Mouse (Mus musculus): ENCODE measurements around the gene Mturn.

The Mturn gene

DNA sequence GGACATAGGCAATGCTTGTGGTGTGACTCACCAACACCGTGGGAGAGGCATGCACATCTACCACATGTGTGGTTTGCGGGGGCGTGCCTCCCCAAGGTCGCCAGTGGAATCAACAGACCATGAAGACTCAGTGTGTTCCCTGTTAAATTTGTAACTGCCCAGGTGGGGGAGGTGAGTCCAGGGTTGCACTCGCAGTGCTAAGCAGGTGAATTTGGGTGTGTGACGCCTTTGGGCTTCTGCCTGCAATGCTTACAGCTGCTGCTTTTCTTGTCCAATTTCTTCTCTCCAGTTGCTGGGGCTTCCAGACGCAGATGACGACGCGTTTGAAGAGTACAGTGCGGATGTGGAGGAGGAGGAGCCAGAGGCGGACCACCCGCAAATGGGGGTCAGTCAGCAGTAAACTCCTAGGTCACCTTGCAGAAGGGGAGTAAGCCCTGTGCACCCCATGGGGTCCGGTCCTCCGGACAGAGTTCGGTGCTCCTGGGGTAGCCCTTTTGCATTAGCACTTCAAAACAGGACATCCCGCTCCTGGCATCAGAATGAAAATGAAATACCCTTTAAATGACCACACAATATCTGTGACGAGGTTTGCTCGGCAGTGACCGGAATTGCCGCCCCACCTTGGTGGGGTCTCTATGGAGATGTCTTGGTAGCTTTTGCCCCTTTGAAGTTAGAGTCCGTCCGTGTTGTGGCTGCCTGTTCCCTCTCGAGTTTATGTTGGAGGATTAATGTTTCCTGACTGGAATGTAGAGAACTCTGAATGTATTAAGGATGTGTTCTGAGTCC, 17.5 kb downstream of the Mturn start:
- DNase-seq, result peak; percentile 11

DNA sequence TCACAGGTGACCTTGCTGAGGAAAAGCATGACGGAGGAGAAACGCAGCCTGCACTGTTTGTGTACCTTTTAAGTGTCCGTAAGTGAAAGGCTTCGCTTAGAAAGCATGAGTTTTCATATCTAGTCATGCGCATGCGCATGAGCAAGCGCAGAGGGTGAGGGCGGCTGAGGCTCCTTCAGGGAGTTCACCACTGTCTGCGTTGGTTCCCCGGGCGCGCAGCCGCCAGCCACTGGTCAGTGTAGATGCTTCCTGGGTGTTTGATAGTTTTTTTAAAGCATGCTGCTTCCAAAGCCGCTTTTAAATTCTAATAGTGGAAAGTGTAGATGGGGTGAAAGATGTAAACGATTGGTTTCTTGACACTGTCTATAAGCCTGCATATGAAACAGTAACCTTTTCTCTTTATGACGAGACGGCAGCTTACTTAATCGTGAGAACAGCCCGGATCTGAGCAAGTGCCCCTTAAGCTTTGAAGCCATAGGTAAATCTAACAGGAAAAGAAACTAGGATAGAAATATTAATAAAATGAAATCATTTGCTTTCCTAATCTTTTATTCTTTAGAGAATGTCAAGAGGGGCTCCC, 18.1 kb downstream of the Mturn start:
- peak; percentile 86 for DNase-seq

DNA sequence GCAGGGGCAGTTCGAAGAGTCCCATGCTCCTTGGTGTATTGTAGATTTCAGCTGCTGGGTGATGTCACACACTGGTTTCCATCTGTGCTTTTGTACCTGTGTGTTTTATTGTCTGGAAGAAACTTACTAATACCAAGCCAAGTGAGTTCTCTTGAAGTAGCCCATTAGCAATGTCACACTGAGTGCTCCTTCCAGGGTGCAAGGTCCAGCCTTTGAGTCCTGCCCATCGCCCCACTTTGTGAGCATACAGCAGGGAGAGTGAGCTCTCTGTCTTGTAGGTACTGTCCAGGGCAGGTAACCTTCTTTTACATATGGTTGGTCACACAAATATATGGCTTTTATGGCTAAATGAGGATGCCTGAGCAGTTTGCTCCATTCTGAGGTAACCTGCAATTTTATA, 19.1 kb downstream of the Mturn start:
- no peak for DNase-seq

DNA sequence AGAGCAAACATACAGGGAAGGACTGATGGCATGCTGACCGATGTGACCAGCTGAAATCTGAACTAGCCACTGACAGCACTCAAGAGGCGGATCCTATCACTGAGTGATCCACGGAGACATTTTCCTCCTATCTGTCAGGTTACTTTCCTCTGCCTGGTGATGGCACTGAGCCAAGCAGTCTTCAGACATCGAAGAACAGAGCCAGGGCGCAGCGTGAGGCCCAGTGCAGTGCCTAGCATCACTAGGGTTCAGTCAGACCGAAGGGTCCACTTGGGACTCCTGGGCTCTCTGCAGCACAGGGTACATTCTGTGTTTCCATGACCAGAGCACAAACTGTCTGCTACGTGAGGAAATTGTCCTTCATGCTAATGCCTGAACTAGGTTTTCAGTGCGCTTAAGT, 20.5 kb downstream of the Mturn start:
- DNase-seq, result no peak

DNA sequence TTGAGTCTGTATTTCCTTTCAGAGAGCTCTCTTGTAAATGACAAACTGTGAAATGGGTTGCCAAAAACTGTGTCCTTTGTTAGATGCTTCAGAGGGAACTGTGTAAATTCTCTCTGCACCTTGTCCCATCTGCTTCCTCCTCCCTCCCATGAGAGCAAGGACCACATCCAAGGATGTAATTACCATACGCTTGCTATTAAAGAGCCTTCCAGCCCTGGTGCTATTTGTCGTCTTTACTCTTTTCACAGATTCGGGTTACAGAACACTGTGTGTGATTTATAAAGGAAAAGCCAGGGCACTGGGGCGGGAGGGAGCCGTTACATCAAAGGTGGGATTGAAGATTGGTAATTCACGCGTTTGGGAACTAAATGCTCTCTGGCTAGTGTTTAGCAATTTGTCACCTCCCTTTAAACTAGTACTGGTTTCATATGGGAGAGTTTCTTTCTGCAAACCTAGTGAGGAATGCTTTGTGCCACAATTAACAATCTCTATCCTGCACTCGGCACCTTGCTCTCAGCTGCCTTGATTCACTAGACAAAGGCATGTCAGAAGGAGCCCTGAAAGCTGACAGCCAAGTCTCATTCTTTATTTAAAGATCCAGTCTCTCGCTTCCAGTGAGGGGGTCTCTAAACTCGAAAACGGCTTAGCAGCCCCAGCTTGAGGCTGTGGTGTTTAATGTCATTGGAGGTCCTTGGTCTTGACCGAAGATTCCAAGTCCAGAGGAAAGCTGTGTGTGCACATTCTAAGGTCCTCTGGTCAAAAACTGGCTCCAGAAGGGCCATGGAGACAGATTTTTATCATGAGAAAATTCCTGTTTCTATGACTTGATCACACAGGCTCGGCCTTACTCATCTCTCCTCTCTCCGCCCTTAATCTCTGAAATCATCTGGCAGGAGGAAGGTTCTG, 22.5 kb downstream of the Mturn start:
- no peak for DNase-seq

DNA sequence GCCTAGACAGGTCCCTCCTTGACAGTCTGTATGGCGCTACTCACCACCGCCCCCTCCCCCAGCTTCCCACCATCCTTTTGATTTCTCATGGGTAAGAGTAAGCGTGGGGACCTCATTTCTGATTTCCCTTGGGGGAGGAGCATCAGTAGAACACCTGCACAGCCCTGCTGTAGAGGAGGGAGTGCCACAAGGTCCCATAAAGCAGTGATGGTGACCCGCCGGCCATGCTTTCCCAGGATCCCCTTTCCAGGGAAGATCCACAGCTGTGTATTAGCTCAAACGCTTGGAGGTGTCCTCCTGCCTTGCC, 23.1 kb downstream of the Mturn start:
- no peak for DNase-seq

DNA sequence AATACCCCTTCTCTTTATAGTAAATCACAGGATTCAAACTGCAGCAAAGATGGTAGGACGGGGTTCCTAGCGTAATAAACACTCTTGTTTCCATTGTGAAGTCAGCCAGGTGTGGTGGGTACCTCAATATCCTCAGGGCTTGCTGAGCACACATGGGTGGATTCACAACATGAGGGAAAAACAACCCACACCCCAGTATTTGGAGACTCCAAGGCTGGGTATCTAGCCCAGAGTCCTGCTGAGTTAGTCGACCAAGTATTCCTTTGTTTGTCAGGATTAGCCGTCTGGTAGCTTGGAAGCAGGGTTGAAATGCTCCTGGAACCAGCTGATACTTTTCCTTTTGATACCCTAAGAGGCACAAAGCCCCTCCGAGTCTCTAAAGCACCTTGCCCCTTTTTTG, 23.4 kb downstream of the Mturn start:
- no peak for DNase-seq

DNA sequence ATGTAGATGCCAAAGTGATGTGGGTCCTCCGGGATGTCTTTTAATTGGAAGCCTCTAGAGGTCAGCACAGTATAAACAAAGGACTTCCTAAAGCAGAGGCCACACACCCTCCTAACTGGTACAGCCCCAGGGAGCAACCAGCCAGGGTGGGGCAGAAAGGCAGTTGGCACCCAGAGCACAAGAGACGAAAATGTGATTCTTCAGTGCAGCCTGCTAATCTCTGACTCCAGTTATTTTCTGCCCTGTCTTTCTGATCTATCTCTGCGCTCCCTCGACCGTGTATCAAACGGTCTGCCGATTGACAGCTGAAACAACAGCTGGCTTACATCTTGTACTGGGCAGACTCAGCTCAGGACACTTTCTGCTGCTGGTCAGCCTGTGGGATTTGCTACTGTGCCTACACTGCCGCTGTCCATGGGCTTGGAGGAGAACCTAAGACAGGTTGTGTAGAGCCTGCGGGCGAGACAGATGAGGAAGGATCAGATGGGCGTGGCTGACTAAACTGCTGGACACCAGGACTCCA, 24.0 kb downstream of the Mturn start:
- peak; percentile 73 for DNase-seq

DNA sequence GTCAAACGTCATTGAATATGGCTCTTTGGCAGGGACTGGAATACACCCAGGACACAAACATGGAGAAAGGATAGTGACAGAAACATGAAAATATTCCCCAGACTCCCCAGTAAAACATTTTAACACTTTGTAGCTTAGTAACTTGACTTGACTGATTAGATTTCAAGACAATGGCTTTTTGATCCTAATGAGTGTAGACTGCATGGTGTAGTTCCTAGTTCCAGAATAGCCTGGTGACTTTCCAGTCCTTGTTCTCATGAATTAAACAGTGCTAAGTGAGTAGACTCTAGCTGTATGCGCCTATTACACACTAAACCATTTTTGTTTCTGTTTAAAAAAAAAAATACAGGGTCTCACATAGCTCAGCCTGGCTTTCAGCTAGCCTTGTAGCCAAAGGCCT, 24.7 kb downstream of the Mturn start:
- DNase-seq, result no peak

DNA sequence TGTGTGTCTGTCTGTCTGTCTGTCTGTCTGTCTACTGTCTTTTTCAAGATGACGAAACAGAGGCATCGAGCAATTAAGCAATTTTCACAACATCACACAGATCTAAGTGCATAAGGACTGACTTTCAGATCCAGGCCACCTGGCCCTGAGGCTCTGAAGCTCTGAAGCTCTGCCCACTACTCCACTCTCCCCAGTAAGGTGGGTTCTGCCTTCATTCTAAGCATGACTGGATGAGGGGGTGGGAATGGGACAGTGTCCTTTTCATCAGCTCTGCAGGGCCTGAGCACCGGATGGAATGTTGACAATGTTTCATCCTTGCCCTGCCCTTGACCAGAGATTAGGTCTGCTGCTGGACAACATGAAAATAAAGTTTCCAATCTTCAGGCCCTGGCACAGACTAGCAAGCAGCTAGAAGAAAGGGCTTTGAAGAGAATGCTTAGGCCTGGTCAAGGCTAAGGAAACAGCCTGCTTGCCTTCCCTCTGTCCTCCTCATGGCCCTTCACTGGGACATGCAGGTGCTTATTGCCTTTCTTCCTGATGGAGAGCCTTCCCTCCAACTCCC, 25.3 kb downstream of the Mturn start:
- no peak for DNase-seq

DNA sequence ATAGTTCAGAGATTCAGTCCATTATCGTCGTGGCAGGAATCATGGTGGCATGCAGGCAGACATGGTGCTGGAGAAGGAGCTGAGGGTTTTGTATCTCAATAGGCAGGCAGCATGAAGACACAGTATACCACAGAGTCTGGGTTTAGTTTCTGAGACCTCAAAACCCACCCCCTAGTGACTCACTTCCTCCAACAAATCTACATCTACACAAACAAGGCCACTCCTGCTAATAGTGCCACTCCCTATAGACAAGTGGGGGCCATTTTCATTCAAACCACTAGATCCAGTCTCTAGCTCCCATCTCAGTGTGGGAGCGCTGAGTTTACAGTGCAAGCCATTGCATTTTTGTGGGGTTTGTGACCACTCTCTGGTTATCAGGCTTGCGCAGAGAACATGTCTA, 27.2 kb downstream of the Mturn start:
- no peak for DNase-seq

DNA sequence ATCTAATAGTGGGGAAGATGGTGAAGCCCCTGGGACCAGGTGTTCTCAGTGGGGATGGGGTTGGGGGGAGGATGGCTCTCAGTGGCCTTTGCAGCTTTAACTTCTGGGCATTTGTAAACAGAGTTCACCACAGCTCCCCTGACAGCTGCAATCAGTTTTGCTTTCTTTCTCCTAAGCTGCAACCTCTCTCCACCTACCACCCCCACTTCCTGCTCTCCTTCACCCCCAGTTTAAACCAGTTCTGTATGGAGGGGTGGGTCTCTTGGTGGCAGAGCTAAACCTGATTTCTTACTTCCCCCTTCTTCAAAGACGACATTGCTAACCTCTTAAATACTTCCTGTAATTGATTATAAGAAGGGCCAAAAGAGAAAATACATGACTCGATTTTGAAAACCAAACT, 34.3 kb downstream of the Mturn start:
- no peak for DNase-seq

DNA sequence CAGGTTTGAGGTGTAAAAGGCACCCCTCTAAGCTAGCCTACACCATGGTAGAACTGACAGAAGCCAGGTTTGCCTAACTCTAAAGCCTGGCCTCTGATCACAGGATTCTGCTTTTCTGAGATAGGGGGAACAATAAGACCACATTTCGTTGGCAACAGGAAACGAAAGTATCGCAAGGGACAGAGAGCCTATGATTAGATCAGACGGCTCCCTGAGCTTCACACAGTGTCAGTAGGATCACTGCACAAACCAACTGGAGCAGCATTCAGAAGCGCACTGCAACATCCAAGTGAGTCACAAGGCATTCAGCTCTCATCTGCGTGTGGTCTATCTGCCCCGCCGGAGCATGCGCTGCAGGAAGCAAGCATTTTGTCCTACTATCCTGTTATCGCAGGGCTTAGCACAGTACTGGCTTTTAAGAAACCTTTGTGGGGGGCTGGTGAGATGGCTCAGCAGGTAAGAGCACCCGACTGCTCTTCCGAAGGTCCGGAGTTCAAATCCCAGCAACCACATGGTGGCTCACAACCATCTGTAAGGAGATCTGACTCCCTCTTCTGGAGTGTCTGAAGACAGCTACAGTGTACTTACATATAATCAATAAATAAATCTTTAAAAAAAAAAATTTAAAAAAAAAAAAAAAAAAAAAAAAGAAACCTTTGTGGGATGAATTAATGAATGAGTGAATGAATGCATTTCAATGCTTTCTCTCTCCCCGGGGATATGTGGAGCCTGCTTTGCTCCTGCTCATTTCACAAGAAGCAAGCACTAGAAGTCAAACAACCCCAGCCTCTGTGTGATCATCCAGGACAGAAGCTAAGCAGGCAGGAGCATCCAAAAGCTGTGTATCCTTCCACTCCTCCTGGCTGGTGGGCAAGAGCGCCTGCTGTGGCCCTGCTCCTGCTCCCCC, 37.6 kb downstream of the Mturn start:
- no peak for DNase-seq

DNA sequence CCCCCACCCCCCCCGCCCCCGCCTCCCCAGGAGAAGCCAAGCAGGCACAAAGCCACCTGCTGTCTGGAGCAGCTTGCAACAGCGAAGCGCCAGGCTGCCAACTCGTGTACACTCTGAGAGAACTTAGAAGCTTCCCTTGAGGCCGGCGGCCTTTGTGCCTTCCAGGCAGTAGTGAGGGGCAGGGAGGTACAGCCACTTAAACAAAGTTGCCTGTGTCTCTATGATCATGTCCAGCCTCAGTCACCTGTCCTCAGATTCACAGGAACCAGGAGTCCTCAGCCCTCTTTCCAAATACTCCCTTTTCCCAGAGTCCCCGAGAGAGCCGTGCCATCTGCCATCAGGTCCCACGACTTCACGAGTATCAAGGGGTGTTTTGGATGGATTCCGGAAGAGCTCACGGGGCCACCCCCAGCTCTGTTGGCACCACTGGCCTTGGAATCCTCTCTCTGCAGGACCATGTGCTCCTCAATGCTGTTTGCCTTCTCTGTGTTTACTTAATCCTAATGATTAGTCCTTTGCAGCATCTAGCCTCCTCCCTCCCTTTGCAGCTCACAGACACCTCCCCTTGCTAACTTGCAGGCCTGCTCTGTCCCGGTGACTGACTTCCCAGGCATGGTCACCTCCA, 38.4 kb downstream of the Mturn start:
- DNase-seq, result no peak

DNA sequence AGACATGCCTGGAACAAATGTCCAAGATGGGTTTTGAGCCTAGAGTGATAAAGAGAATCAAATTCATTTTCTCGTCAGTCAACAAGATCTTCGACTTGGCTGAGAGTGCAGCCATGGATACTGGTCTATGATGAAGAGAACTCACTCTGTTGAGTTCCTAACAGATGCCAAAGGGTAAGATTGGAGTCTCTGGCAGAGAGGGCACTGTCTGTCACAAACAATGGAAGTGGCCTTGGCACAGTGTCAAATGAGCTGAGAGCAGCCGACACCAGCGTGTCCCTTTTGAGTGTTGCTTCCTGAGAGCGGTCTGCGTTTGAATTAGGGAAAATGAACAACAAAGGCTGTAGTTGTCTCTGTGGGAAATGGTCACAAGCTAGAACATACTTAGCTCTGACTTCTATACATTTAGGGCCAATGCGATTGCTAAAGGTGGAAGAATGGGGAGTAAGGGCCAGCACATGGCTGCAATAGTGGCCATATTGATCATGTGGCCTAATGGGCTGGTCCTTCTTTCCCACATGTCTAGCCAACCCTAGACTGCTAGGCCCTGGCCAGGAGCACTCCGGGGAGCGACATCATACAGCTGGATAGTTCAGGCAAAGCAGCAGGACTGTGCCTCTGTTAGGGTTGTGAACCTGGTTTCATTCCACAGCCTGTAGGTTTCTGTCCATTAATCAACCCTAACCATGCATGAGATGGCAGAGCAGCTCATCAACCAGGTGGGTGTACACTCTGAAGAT, 39.3 kb downstream of the Mturn start:
- peak; percentile 75 for DNase-seq

DNA sequence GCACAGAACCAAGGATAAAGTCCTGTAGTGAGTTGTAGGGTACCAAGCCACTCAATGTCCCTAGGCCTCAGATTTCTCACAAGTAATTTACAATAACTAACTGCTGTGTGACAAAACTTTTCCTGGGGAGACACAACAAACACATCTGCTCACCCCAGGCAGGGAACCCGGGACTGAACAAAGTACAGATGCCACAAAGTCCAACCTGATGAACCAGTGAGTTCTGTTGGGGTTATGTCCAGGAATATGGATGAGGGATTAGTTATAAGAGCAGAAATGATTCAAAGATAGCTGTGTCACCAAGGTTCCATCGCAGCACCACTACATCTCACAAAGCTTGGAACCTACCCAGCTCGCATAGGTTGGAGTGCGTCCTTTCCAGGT, 39.8 kb downstream of the Mturn start:
- no peak for DNase-seq

DNA sequence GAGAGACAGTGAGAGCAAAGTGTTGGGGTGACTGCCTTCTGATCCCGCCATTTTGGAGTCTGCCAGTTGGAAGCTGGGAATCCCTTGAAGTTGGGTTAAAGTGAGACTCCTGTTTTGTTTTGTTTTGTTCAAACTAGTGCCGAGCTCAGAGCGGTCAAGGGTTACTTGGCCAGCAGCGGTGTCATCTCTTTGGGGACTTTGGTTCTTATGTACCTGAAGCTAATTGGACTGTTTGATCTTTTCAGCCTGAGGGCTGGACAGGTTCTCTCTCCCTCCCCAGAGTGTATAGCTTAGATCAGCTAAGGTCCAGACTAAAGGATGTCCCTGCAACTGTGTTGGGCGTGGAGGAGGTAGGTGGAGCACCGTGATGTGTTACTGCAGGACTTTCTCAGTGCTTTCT, 44.9 kb downstream of the Mturn start:
- DNase-seq, result no peak

DNA sequence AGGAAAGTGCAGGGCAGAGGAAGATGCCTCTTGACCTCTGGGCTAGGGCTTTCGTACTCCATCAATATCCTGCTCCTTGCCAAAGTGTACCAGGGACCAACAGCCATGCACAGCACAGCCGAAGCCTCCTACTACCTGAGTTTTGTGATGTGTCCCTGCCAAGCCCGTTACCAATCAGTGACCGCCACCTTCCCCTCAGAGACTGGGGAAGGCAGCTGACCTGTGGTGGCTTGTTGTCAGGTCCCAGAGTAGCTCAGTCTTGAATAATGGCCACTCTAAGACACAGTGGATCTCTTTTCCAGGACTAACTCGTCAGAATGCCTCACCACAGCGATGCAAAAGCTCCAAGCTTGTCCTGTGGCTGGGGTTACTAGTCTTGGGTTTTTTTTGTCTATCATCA, 45.4 kb downstream of the Mturn start:
- no peak for DNase-seq

DNA sequence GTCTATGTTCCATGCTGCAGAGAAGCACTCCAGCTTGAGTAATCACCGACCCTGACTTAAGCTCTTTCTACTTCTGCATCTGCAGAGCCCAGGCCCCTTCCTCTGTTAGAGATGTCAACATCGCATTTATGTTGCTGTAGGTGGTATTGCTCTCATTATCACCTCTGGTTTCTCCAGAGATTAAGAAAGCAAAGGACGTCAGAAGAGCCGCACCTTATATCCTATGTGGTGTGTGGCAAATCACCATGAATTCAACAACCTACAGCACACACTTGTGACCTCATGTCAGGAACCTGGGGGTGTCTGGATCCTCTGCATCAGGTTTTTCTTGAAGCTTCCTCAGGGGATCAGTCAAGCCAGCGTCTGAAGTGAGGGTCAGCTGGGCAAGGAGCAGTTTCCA, 46.0 kb downstream of the Mturn start:
- no peak for DNase-seq

DNA sequence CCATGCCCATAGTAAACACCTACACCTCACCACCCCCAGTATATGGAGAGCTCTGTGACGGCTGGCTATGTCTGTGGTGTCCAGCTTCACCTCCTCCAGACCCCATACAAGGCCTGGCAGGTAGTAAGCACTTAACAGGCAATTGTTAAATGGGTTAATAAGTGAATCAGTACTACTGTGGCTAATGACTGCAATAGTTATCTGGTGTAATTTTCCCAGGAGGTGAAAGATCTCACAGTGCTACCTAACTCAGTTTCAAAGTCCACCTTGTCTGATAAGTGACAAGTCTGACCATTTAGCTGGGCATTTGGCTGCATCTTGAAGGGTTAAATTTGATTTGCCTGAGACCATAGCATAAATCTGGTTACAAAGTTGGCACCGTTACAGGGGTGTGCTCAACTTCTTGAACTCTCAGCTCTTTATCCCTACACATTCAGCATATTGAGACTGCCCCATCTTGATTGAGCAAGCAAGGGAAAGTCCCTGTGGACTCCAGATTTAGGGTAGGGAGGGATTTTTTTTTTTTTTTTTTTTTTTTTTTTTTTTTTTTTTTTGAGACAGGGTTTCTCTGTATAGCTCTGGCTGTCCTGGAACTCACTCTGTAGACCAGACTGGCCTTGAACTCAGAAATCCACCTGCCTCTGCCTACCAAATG, 48.2 kb downstream of the Mturn start:
- no peak for DNase-seq

DNA sequence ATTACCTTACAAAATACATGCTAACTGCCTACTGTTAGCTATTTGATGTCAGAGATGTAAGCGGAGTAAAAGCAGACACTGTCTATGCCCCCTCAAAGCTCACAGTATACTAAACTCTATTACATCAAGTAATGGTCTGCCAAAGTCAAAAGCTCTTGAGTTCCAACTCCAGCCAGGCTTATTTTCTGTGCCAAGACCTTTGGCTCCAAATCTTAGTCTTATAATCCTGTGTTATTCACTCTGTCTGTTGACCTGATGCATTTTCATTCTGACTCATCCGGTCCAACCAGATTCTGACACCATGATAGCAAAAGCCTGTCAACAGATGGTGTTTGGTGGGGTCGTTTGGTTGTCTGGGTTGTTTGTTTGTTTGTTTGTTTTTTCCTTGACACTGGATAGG, 50.3 kb downstream of the Mturn start:
- no peak for DNase-seq
